Mouse (Mus musculus): ENCODE data around the gene Mettl16. TPM values are rescaled to one million over a fixed set of nuclear protein-coding genes. Genes with fewer than 3 reads are reported as not detected.

Mettl16 gene
- polyA plus RNA-seq, 1 experiment from 2014 or later, result 51.6 TPM

DNA sequence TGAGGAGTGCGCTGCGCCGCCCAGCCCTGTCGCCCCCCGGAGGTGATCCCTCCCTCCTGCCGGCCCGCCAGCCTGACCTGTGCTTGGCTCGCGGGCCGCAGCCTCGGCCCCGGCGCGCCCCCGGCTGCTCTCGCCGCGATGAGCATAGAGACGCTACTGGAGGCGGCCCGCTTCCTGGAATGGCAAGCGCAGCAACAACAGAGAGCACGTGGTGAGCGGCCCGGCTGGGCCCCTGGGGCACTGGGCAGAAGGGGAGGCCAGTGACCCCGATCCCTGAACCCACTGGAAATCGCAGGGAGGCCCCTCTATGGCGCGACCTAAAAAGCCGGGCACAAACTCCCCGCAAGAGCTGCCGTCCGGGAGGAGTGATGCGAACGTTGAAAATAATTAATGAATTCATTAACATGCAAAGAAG, 60.6 kb downstream of the Mettl16 start:
- no peaks in the 10 kb centered on the region for H3K9me3 ChIP-seq (ENCODE audit: control insufficient read depth, low read length)
- under 1% methylated on average over 35 of the region's 35 CpGs for WGBS
- H3K4me3 ChIP-seq (ENCODE audit: low read depth, low read length), result peak overlapping the region; percentile 91
- peak overlapping the region; percentile 90 for H3K4me2 ChIP-seq (ENCODE audit: low read depth, severe bottlenecking)
- no peak for ATAC-seq (ENCODE audit: insufficient number of reproducible peaks, low FRiP score, low TSS enrichment, low read depth)
- no peaks in the 10 kb centered on the region for H3K27me3 ChIP-seq (ENCODE audit: control insufficient read depth, insufficient read depth, low read length)
- DNase-seq (ENCODE audit: low spot score), result peak; percentile 71
- peaks cover 24% of the 10 kb centered on the region for H3K4me1 ChIP-seq (ENCODE audit: control insufficient read depth, insufficient read depth, low read length)
- peak overlapping the region; percentile 84 for H3K9ac ChIP-seq (ENCODE audit: low read length)
- H3K27ac ChIP-seq (replicated peaks; ENCODE audit: low read depth, low read length), result peak overlapping the region; percentile 76
- no peaks in the 10 kb centered on the region for H3K36me3 ChIP-seq (ENCODE audit: control insufficient read depth, insufficient read depth, low read length)

DNA sequence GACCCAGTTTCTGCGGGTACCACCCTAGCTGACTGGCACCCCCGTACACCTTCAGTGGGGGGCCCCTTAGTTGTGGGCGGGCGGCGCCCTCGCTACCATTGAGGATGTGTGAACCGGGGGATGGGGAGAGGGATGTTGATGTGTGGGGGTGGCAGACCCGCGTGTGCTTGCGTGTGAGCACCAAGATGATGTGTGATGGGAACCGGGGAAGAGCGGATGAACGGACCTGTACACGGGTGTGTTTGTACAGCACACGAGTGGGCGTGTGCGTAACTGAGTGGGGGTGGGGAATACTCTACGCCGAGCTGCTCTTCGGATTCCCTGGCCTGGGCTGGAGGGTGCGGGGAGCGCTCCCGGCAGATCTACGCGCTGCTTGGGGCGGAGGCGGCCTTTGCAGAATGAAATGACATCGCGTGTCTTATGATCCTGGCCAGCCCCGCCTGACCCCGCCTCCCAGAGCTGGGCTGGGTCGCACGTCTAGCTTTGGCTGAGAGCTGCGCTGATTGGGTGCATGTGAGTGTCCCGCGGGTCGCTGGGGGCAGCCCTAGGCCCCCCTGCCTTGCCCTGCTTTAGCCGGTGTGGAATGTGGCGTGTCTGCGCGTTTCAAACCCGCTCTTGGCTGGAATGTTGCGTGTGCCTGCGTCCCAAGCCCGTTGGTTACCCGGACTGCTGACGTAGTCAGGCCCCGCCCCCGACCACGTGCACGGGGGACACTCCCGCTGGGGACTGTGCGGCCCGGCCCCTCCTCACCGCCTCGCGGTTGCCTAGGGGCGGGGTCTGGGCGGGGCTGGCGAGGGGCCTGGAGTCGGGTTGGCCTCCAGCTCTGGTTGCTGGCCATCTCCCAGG, 61.2 kb downstream of the Mettl16 start:
- H3K9ac ChIP-seq (ENCODE audit: low read length), result peak overlapping the region; percentile 84
- ATAC-seq (ENCODE audit: insufficient number of reproducible peaks, low FRiP score, low TSS enrichment, low read depth), result peak; percentile 85
- no peaks in the 10 kb centered on the region for H3K9me3 ChIP-seq (ENCODE audit: control insufficient read depth, low read length)
- peak overlapping the region; percentile 76 for H3K27ac ChIP-seq (replicated peaks; ENCODE audit: low read depth, low read length)
- H3K27me3 ChIP-seq (ENCODE audit: control insufficient read depth, insufficient read depth, low read length), result no peaks in the 10 kb centered on the region
- H3K4me2 ChIP-seq (ENCODE audit: low read depth, severe bottlenecking), result peak overlapping the region; percentile 90
- DNase-seq (ENCODE audit: low spot score), result peak; percentile 100
- H3K4me3 ChIP-seq (ENCODE audit: low read depth, low read length), result peak overlapping the region; percentile 91
- under 1% methylated on average over 61 of the region's 61 CpGs for WGBS
- H3K36me3 ChIP-seq (ENCODE audit: control insufficient read depth, insufficient read depth, low read length), result no peaks in the 10 kb centered on the region
- H3K4me1 ChIP-seq (ENCODE audit: control insufficient read depth, insufficient read depth, low read length), result peaks cover 24% of the 10 kb centered on the region

DNA sequence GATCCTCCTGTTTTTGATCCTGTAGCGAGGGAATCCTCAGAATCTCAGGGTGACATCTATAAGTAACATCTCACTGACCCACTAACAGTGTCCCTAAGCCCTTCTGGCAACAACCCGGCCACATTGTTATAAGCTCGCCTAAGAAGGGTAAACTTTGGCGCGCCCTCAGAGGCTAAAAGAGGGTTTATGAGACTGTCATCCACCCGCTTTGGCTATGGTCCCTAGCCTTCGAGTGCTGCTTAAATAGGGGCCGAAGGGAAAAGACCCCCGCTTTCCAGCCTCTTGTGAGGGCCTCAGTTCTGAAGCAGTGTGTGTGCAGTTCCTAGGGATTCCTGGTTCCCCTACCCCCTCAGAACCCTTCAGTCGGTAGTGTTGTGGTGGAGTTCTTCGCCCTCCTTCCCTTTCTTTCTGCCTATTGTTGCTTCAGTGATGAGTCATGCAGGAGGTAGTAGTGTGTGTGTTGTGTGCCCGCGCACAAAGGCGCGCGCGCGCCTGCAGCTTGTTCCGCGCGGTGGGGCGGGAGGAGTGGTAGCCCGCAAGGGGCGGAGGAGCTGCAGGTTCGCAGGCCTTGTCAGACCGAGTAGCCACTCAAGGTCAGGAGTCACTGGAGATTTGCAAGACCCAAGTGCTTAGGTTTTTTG, 62.0 kb downstream of the Mettl16 start:
- ATAC-seq (ENCODE audit: insufficient number of reproducible peaks, low FRiP score, low TSS enrichment, low read depth) (no peak), DNase-seq (ENCODE audit: low spot score) (peak; percentile 65)
- WGBS, result 3% methylated on average over 26 of the region's 26 CpGs
- peak overlapping the region; percentile 52 for H3K9ac ChIP-seq (ENCODE audit: low read length)
- H3K4me2 ChIP-seq (ENCODE audit: low read depth, severe bottlenecking), result peak overlapping the region; percentile 90
- H3K27me3 ChIP-seq (ENCODE audit: control insufficient read depth, insufficient read depth, low read length), result no peaks in the 10 kb centered on the region
- H3K4me3 ChIP-seq (ENCODE audit: low read depth, low read length), result peak overlapping the region; percentile 91
- peaks cover 28% of the 10 kb centered on the region for H3K4me1 ChIP-seq (ENCODE audit: control insufficient read depth, insufficient read depth, low read length)
- peak overlapping the region; percentile 79 for H3K27ac ChIP-seq (replicated peaks; ENCODE audit: low read depth, low read length)
- no peaks in the 10 kb centered on the region for H3K9me3 ChIP-seq (ENCODE audit: control insufficient read depth, low read length)
- no peaks in the 10 kb centered on the region for H3K36me3 ChIP-seq (ENCODE audit: control insufficient read depth, insufficient read depth, low read length)

DNA sequence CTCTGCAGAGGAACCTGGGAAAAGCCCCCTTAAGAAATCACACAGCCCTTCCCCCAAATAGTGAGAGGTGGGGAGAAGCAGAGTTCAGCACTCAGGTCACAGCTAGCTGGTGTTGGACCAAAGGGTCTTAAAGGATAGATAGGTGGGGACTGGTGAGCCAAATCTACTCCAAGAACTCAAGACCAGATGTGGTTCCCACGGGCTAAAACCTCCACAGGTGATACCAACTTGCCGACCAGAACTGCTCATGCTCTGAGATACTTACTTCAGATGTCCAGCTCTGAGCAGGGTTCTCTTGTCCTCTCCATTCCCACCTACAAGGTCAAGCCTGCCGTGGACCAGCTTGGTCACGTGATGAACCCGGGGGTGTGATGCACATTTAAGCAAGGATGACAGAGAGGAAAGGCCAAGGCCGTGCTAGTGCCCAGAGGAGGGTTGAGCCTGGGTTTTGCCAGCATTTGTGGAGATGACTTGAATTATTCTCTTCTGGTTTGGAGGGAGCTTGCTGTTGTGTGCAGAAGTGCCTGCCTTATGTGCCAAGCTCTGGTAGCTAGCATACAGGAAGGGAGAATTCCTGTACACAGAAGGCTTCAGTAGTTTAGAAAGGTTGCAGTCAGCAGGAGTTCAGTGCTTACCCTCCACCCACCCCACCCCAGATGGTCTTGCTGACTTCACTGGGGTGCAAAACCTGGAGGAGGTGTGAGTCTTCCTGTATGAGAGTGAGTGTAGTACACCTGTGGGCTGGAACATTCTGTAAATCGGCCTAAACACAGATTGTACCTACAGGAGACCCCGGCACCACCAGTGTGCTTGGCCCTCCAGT, 63.1 kb downstream of the Mettl16 start:
- ATAC-seq (ENCODE audit: insufficient number of reproducible peaks, low FRiP score, low TSS enrichment, low read depth), result no peak
- DNase-seq (ENCODE audit: low spot score), result no peak
- 85% methylated on average over 8 of the region's 8 CpGs for WGBS
- H3K9me3 ChIP-seq (ENCODE audit: control insufficient read depth, low read length), result no peaks in the 10 kb centered on the region
- H3K9ac ChIP-seq (ENCODE audit: low read length), result no peak overlapping the region
- peak overlapping the region; percentile 90 for H3K4me2 ChIP-seq (ENCODE audit: low read depth, severe bottlenecking)
- H3K27me3 ChIP-seq (ENCODE audit: control insufficient read depth, insufficient read depth, low read length), result no peaks in the 10 kb centered on the region
- H3K4me3 ChIP-seq (ENCODE audit: low read depth, low read length), result no peak overlapping the region; the same call in 1 of the 2 replicates
- H3K4me1 ChIP-seq (ENCODE audit: control insufficient read depth, insufficient read depth, low read length), result peaks cover 30% of the 10 kb centered on the region
- H3K27ac ChIP-seq (replicated peaks; ENCODE audit: low read depth, low read length), result no peak overlapping the region
- H3K36me3 ChIP-seq (ENCODE audit: control insufficient read depth, insufficient read depth, low read length), result no peaks in the 10 kb centered on the region

DNA sequence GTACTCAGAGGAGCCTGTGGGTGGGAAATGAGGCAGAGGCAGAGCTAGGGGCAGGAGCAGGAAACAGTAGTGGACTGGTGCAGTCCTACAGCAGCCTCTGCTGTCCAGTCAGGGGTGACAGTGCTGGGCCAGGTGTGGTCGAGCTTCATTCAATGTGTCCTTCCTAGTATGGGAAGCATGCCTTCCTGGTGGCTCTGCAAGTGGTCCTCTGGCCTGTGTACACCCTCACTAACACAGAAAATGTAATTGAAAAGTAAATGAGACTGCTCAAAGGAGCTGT, 63.7 kb downstream of the Mettl16 start:
- Histone ChIP-seq H3K4me3 (ENCODE audit: low read depth, low read length) (no peak overlapping the region), H3K9me3 (ENCODE audit: control insufficient read depth, low read length) (no peaks in the 10 kb centered on the region), H3K27ac (replicated peaks; ENCODE audit: low read depth, low read length) (0 out of 2 replicates have a peak overlapping the region, but pooled peaks have one; percentile 21), H3K9ac (ENCODE audit: low read length) (no peak overlapping the region), H3K4me1 (ENCODE audit: control insufficient read depth, insufficient read depth, low read length) (peaks cover 28% of the 10 kb centered on the region), H3K4me2 (ENCODE audit: low read depth, severe bottlenecking) (no peak overlapping the region), H3K27me3 (ENCODE audit: control insufficient read depth, insufficient read depth, low read length) (no peaks in the 10 kb centered on the region), H3K36me3 (ENCODE audit: control insufficient read depth, insufficient read depth, low read length) (no peaks in the 10 kb centered on the region)
- no peak for ATAC-seq (ENCODE audit: insufficient number of reproducible peaks, low FRiP score, low TSS enrichment, low read depth)
- no peak for DNase-seq (ENCODE audit: low spot score)
- WGBS, result 78% methylated on average over 1 of the region's 1 CpGs

DNA sequence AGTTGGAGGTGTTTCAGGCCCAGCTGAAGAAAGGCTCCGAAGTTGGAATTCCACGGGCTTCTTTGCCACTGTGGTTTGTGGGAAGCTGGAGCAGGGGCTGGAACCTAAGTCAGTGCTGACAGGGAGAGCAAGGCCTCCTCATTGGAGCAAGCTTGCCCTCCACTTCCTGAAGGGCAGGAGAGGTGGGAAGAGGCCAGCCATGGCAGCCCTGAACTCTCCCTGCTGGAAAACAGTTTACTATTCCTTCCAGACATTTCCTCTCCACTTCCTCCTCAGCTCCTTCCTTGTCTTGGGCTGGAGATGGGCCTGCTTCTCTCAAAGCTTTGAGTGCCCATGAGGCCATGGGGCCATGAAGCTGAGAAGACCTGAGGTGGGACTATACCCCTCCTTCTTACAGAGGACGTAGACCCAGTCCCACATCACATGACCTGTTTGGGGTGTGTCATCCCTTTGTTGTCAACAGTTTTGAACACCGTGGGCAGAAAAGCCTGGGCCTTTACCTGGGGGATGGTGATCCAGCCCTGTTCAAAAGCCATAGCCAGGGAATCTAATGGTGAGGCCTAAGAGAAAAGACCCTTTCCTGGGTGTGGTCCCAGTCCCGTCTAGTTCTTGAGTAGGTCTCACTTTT, 64.1 kb downstream of the Mettl16 start:
- DNase-seq (ENCODE audit: low spot score) (no peak), ATAC-seq (ENCODE audit: insufficient number of reproducible peaks, low FRiP score, low TSS enrichment, low read depth) (no peak)
- H3K27ac ChIP-seq (replicated peaks; ENCODE audit: low read depth, low read length), result 0 out of 2 replicates have a peak overlapping the region, but pooled peaks have one; percentile 21
- H3K9me3 ChIP-seq (ENCODE audit: control insufficient read depth, low read length), result no peaks in the 10 kb centered on the region
- H3K27me3 ChIP-seq (ENCODE audit: control insufficient read depth, insufficient read depth, low read length), result no peaks in the 10 kb centered on the region
- H3K4me2 ChIP-seq (ENCODE audit: low read depth, severe bottlenecking), result no peak overlapping the region
- H3K4me3 ChIP-seq (ENCODE audit: low read depth, low read length), result no peak overlapping the region
- no peaks in the 10 kb centered on the region for H3K36me3 ChIP-seq (ENCODE audit: control insufficient read depth, insufficient read depth, low read length)
- 64% methylated on average over 5 of the region's 5 CpGs for WGBS
- no peak overlapping the region for H3K9ac ChIP-seq (ENCODE audit: low read length)
- H3K4me1 ChIP-seq (ENCODE audit: control insufficient read depth, insufficient read depth, low read length), result peaks cover 28% of the 10 kb centered on the region

DNA sequence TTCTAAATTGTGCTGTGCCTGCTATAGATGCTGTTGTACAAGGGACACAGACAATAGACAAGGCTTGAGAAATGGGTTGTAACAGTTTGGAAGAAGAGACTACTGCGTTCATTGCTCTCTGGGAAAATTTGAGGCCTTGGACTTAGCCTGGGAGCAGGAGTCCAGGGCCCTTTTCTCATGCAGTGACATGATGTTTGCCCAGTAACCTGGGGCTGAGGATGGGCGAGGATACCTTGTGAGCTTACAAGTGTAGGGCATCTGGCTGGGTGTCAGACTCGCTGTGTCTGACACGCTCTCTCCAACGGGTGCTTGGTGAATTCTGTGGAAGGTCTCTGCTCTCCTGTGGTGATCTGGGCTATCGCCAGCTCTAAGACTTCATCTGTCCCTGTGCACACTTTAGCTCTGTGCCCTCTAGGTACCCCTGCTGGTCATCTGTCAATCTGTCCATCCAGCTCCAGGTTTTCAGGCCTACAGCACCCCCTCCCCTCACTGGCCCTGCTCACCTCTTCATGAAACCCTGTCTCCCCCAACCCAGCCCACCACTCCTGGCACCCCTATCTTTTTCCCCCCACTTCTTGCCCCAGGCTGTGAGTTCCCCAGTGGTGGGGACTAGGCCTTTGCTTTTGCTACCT, 65.1 kb downstream of the Mettl16 start:
- peaks cover 5% of the 10 kb centered on the region for H3K36me3 ChIP-seq (ENCODE audit: control insufficient read depth, insufficient read depth, low read length)
- no peaks in the 10 kb centered on the region for H3K27me3 ChIP-seq (ENCODE audit: control insufficient read depth, insufficient read depth, low read length)
- H3K4me3 ChIP-seq (ENCODE audit: low read depth, low read length), result no peak overlapping the region
- DNase-seq (ENCODE audit: low spot score) (no peak), ATAC-seq (ENCODE audit: insufficient number of reproducible peaks, low FRiP score, low TSS enrichment, low read depth) (no peak)
- no peak overlapping the region for H3K4me2 ChIP-seq (ENCODE audit: low read depth, severe bottlenecking)
- H3K9me3 ChIP-seq (ENCODE audit: control insufficient read depth, low read length), result no peaks in the 10 kb centered on the region
- peaks cover 28% of the 10 kb centered on the region for H3K4me1 ChIP-seq (ENCODE audit: control insufficient read depth, insufficient read depth, low read length)
- no peak overlapping the region for H3K9ac ChIP-seq (ENCODE audit: low read length)
- H3K27ac ChIP-seq (replicated peaks; ENCODE audit: low read depth, low read length), result no peak overlapping the region
- 86% methylated on average over 6 of the region's 6 CpGs for WGBS

Measured in limb, embryonic 11.5 days (tissue).